Mouse (Mus musculus): ENCODE measurements around the gene Eapp.

Eapp gene

GRCm38 (mm10) chr12:54640259-54640658 lies 55.4 kb downstream of the Eapp start:
- DNase-seq (ENCODE audit: low spot score in 2 of 2), result no peak

GRCm38 (mm10) chr12:54637033-54637432 lies 58.7 kb downstream of the Eapp start:
- no peak for DNase-seq (ENCODE audit: low spot score in 2 of 2)

DNA sequence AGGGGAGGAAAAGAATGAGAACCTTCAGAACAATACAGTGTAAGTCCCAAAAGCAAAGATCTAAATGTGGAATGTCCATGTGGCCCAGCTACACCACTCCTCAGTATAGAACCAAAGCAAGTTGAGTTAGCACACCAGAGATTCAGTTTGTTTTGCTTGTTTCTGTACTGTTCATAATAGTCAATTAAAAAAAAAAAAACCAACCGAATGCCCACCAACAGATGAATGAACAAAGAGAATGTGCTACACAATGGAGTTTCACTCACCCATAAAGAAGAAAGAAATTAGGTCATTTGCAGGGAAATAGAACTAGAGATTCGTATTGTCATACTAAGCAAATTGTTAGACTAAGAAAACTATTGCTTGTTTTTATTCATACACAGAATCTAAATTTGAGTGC lies 63.6 kb downstream of the Eapp start:
- no peak for DNase-seq (ENCODE audit: low spot score in 2 of 2)

DNA sequence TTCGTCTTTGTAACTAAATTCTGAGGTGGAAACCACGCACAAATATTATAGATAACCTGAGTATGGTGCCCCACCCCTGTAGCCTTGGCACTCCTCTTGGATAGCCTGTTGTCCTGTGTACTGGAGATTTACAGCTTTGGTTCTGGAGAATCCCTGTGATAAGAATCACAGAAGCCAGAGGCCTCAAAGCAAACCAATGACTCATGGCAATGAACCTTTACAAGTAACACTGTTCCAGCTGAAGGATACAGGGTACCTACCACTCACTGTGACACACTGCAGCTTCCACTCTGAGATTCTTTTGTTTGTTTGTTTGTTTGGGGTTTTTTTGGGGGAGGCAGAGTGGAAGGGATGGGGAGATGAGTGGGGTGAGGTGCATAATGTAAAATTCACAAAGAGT lies 73.8 kb downstream of the Eapp start:
- DNase-seq (ENCODE audit: low spot score in 2 of 2), result no peak
